Mouse (Mus musculus) MEL (cell line): ENCODE measurements around the gene Pcx. TPM values are rescaled to one million over a fixed set of nuclear protein-coding genes. Genes with fewer than 3 reads are reported as not detected.

ENCODE experiments used
- DNase-seq: peaks from one replicate; pipeline ENCODE4 v3.0.0; 2011; ENCODE audit warnings: low read depth, low spot score
- H3K27ac ChIP-seq: 2 replicates; pipeline ENCODE4 v1.5.1; 2012; ENCODE audit warnings: low read depth, mild to moderate bottlenecking, control low read depth, low read length, moderate library complexity; ENCODE audit not compliant: control insufficient read depth
- H3K27me3 ChIP-seq, 2 experiments: fragments of 150-350 bp in 1 of 2; sonication (generic) in 1 of 2; 2 replicates each; pipeline ENCODE4 v1.6.1; 2012; ENCODE audit warnings: low read length in 2 of 2, mild to moderate bottlenecking in 2 of 2, improper control_type of control experiment in 1 of 2, moderate library complexity in 1 of 2; ENCODE audit not compliant: insufficient read depth in 2 of 2, control insufficient read depth in 1 of 2
- H3K36me3 ChIP-seq, 2 experiments: 2 replicates each; pipeline ENCODE4 v1.6.1; 2012 to 2014; ENCODE audit warnings: low read length in 2 of 2, improper control_type of control experiment in 1 of 2, inconsistent platforms in 1 of 2, mild to moderate bottlenecking in 1 of 2; ENCODE audit not compliant: insufficient read depth in 2 of 2, control insufficient read depth in 1 of 2
- H3K4me1 ChIP-seq, 2 experiments: fragments of 150-350 bp in 1 of 2; sonication (generic) in 1 of 2; 2 replicates each; pipeline ENCODE4 v1.6.1; 2012; ENCODE audit warnings: low read length in 2 of 2, improper control_type of control experiment in 1 of 2, mild to moderate bottlenecking in 1 of 2; ENCODE audit not compliant: insufficient read depth in 2 of 2, control insufficient read depth in 1 of 2
- H3K4me3 ChIP-seq, 2 experiments: fragments of 150-350 bp in 1 of 2; sonication (generic) in 1 of 2; 2 replicates each; pipeline ENCODE4 v1.5.1; 2012; ENCODE audit warnings: low read depth in 2 of 2, low read length in 2 of 2, mild to moderate bottlenecking in 2 of 2, moderate library complexity in 2 of 2, control low read depth in 1 of 2, improper control_type of control experiment in 1 of 2; ENCODE audit not compliant: control insufficient read depth in 1 of 2, insufficient read depth in 1 of 2
- H3K79me2 ChIP-seq: 2 replicates; pipeline ENCODE4 v1.6.1; 2012; ENCODE audit warnings: mild to moderate bottlenecking, low read length, moderate library complexity; ENCODE audit not compliant: control insufficient read depth, poor library complexity, insufficient read depth
- H3K9ac ChIP-seq: 2 replicates; pipeline ENCODE4 v1.6.1; 2012; ENCODE audit warnings: low read depth, mild to moderate bottlenecking, control low read depth, low read length, moderate library complexity; ENCODE audit not compliant: control insufficient read depth, poor library complexity, severe bottlenecking
- H3K9me3 ChIP-seq: fragments of 150-350 bp; sonication (generic); replicated peaks from 2 replicates; pipeline ENCODE4 v1.6.1; 2012; ENCODE audit warnings: mild to moderate bottlenecking, low read length, improper control_type of control experiment, moderate library complexity; ENCODE audit not compliant: insufficient read depth
- BHLHE40 ChIP-seq: IDR thresholded peaks from 2 replicates; pipeline ENCODE4 v1.6.1; 2012; ENCODE audit warnings: low read depth, mild to moderate bottlenecking, inconsistent platforms, low read length, improper control_type of control experiment, borderline replicate concordance
- CHD1 ChIP-seq: IDR thresholded peaks from 2 replicates; pipeline ENCODE4 v1.6.1; 2012; ENCODE audit warnings: low read depth, mild to moderate bottlenecking, inconsistent platforms, low read length, improper control_type of control experiment
- CHD2 ChIP-seq: IDR thresholded peaks from 2 replicates; pipeline ENCODE4 v1.6.1; 2011; ENCODE audit warnings: low read length, improper control_type of control experiment
- CTCF ChIP-seq, 3 experiments: IDR thresholded peaks in 2 of 3; conservative IDR thresholded peaks in 1 of 3; 2 replicates each; pipeline ENCODE4 v1.5.1; 2011 to 2012; ENCODE audit warnings: low read length in 3 of 3, low read depth in 2 of 3, mild to moderate bottlenecking in 2 of 3, improper control_type of control experiment in 1 of 3, inconsistent platforms in 1 of 3, mixed read lengths in 1 of 3, moderate library complexity in 1 of 3; ENCODE audit not compliant: control insufficient read depth in 1 of 3, insufficient read depth in 1 of 3, poor library complexity in 1 of 3, severe bottlenecking in 1 of 3
- ELF1 ChIP-seq: IDR thresholded peaks from 2 replicates; pipeline ENCODE4 v1.6.1; 2014; ENCODE audit warnings: low read depth, mild to moderate bottlenecking, inconsistent platforms, low read length, improper control_type of control experiment, moderate library complexity
- EP300 ChIP-seq, 2 experiments: IDR thresholded peaks; 2 replicates each; pipeline ENCODE4 v1.6.1; 2011; ENCODE audit warnings: improper control_type of control experiment in 2 of 2, low read length in 2 of 2, low read depth in 1 of 2, mild to moderate bottlenecking in 1 of 2
- ETS1 ChIP-seq: IDR thresholded peaks from 2 replicates; pipeline ENCODE4 v1.6.1; 2012; ENCODE audit warnings: low read depth, mild to moderate bottlenecking, inconsistent platforms, low read length, improper control_type of control experiment, moderate library complexity
- GABPA ChIP-seq: IDR thresholded peaks from 2 replicates; pipeline ENCODE4 v1.6.1; 2012; ENCODE audit warnings: low read depth, mild to moderate bottlenecking, inconsistent platforms, low read length, improper control_type of control experiment, moderate library complexity
- GATA1 ChIP-seq: IDR thresholded peaks from 2 replicates; pipeline ENCODE4 v1.6.1; 2011; ENCODE audit warnings: low read depth, low read length, improper control_type of control experiment
- HCFC1 ChIP-seq: IDR thresholded peaks from 2 replicates; pipeline ENCODE4 v1.6.1; 2012; ENCODE audit warnings: low read depth, mild to moderate bottlenecking, inconsistent platforms, low read length, improper control_type of control experiment, moderate library complexity
- JUND ChIP-seq: IDR thresholded peaks from 2 replicates; pipeline ENCODE4 v1.6.1; 2011; ENCODE audit warnings: low read depth, mild to moderate bottlenecking, improper control_type of control experiment, low read length
- KAT2A ChIP-seq: conservative IDR thresholded peaks from 2 replicates; pipeline ENCODE4 v1.6.1; 2012; ENCODE audit warnings: low read depth, low read length, improper control_type of control experiment, inconsistent platforms
- MAFK ChIP-seq: IDR thresholded peaks from 2 replicates; pipeline ENCODE4 v1.6.1; 2011; ENCODE audit warnings: low read depth, mild to moderate bottlenecking, low read length, improper control_type of control experiment, borderline replicate concordance
- MAX ChIP-seq: IDR thresholded peaks from 2 replicates; pipeline ENCODE4 v1.6.1; 2011; ENCODE audit warnings: low read length, improper control_type of control experiment
- MAZ ChIP-seq: IDR thresholded peaks from 2 replicates; pipeline ENCODE4 v1.6.1; 2012; ENCODE audit warnings: low read depth, mild to moderate bottlenecking, inconsistent platforms, low read length, improper control_type of control experiment
- MEF2A ChIP-seq: IDR thresholded peaks from 2 replicates; pipeline ENCODE4 v1.6.1; 2014; ENCODE audit warnings: low read depth, mild to moderate bottlenecking, inconsistent platforms, low read length, improper control_type of control experiment; ENCODE audit not compliant: poor library complexity, insufficient replicate concordance, severe bottlenecking; ENCODE audit errors: extremely low read depth
- MYB ChIP-seq: IDR thresholded peaks from 2 replicates; pipeline ENCODE4 v1.6.1; 2011; ENCODE audit warnings: mild to moderate bottlenecking, low read depth, low read length, improper control_type of control experiment
- MYC ChIP-seq: IDR thresholded peaks from 2 replicates; pipeline ENCODE4 v1.6.1; 2011; ENCODE audit warnings: low read depth, mild to moderate bottlenecking, low read length, improper control_type of control experiment, moderate library complexity
- NELFE ChIP-seq: IDR thresholded peaks from 2 replicates; pipeline ENCODE4 v1.6.1; 2011; ENCODE audit warnings: low read depth, low read length, improper control_type of control experiment
- RAD21 ChIP-seq: IDR thresholded peaks from 2 replicates; pipeline ENCODE4 v1.6.1; 2011; ENCODE audit warnings: mild to moderate bottlenecking, low read depth, low read length, improper control_type of control experiment
- RCOR1 ChIP-seq: IDR thresholded peaks from 2 replicates; pipeline ENCODE4 v1.6.1; 2012; ENCODE audit warnings: low read depth, mild to moderate bottlenecking, inconsistent platforms, low read length, improper control_type of control experiment
- SIN3A ChIP-seq: IDR thresholded peaks from 2 replicates; pipeline ENCODE4 v1.6.1; 2012; ENCODE audit warnings: low read length, improper control_type of control experiment, inconsistent platforms
- SMC3 ChIP-seq: IDR thresholded peaks from 2 replicates; pipeline ENCODE4 v1.6.1; 2011; ENCODE audit warnings: low read depth, low read length, improper control_type of control experiment
- TBP ChIP-seq: IDR thresholded peaks from 2 replicates; pipeline ENCODE4 v1.8.0; 2011; ENCODE audit warnings: low read depth, low read length, improper control_type of control experiment
- TCF12 ChIP-seq: IDR thresholded peaks from 2 replicates; pipeline ENCODE4 v1.6.1; 2014; ENCODE audit warnings: low read depth, mild to moderate bottlenecking, inconsistent platforms, low read length, improper control_type of control experiment, moderate library complexity
- USF2 ChIP-seq, 2 experiments: IDR thresholded peaks; 2 replicates each; pipeline ENCODE4 v1.6.1; 2011 to 2012; ENCODE audit warnings: improper control_type of control experiment in 2 of 2, low read length in 2 of 2, borderline replicate concordance in 1 of 2, inconsistent platforms in 1 of 2, low read depth in 1 of 2, mild to moderate bottlenecking in 1 of 2; ENCODE audit not compliant: insufficient read depth in 1 of 2
- ZC3H11A ChIP-seq: IDR thresholded peaks from 2 replicates; pipeline ENCODE4 v1.6.1; 2012; ENCODE audit warnings: low read depth, mild to moderate bottlenecking, inconsistent platforms, low read length, improper control_type of control experiment
- ZKSCAN1 ChIP-seq: IDR thresholded peaks from 2 replicates; pipeline ENCODE4 v1.6.1; 2012; ENCODE audit warnings: low read depth, mild to moderate bottlenecking, inconsistent platforms, low read length, improper control_type of control experiment, moderate library complexity
- ZMIZ1 ChIP-seq: IDR thresholded peaks from 2 replicates; pipeline ENCODE4 v1.6.1; 2012; ENCODE audit warnings: low read depth, mild to moderate bottlenecking, inconsistent platforms, low read length, improper control_type of control experiment, moderate library complexity
- ZNF384 ChIP-seq: IDR thresholded peaks from 2 replicates; pipeline ENCODE4 v1.6.1; 2012; ENCODE audit warnings: low read depth, mild to moderate bottlenecking, inconsistent platforms, low read length, improper control_type of control experiment
- polyA plus RNA-seq, 2 experiments: library from polyadenylated mRNA; stranded (reverse) in 1 of 2; unstranded in 1 of 2; fragments of >175 nt in 1 of 2; fragments of >200 nt in 1 of 2; gene quantifications; 2 replicates each; pipeline versions ENCODE4 v1.2.1 to v1.2.4; 2012; ENCODE audit warnings: low replicate concordance in 2 of 2, low read depth in 1 of 2; ENCODE audit not compliant: insufficient read length in 2 of 2, insufficient read depth in 1 of 2, missing spikeins in 1 of 2
- total RNA-seq: library from RNA; depleted of rRNA; stranded (reverse); fragments of 300-350 nt; gene quantifications from 2 replicates; pipeline ENCODE4 v1.2.3, GENCODE M21; 2012

Gene Pcx
- total and polyA plus RNA-seq, 3 experiments: 7.2 to 7.9 TPM; not detected in 1

- Histone ChIP-seq H3K4me1 (peaks cover 0 to 18% of the 10 kb centered on the region in 2 experiments; a peak in 2 of 4 replicates), H3K9me3 (no peaks in the 10 kb centered on the region), H3K36me3 (peaks cover 0 to 2% of the 10 kb centered on the region in 2 experiments; a peak in 2 of 4 replicates), H3K79me2 (no peaks in the 10 kb centered on the region), H3K27me3 (no peaks in the 10 kb centered on the region), H3K27ac (no peak overlapping the region), H3K4me3 (no peak overlapping the region), H3K9ac (no peak overlapping the region)
- TF ChIP-seq MEF2A (no peak), GABPA (no peak), JUND (no peak), GATA1 (peak; percentile 38; the same call in 1 of the 2 replicates), ZC3H11A (no peak), MAFK (no peak), ELF1 (0 out of 2 replicates have a peak, but pooled peaks have one; percentile 42), ZKSCAN1 (no peak), ZNF384 (peak; percentile 41; the same call in 1 of the 2 replicates), EP300 (IDR thresholded peaks at IDR 0.05; ENCODE audit: low read depth in 1 of 2, low read length in 2 of 2) (no peak), SIN3A (0 out of 2 replicates have a peak, but pooled peaks have one; percentile 9), ZMIZ1 (no peak), RCOR1 (no peak), CTCF (IDR thresholded peaks at IDR 0.05 in 2 of 3, conservative IDR thresholded peaks at IDR 0.05 in 1 of 3; ENCODE audit: control insufficient read depth in 1 of 3, insufficient read depth in 1 of 3, low read depth in 2 of 3, low read length in 3 of 3, poor library complexity in 1 of 3, severe bottlenecking in 1 of 3) (peak; percentile 71 to 80 (median 74)), SMC3 (peak; percentile 61), ETS1 (no peak), HCFC1 (no peak), MYC (no peak), MAZ (no peak), BHLHE40 (no peak), TCF12 (no peak), NELFE (no peak), CHD2 (no peak), CHD1 (no peak), TBP (no peak), USF2 (IDR thresholded peaks at IDR 0.05; ENCODE audit: borderline replicate concordance in 1 of 2, insufficient read depth in 1 of 2, low read depth in 1 of 2, low read length in 2 of 2) (no peak), MYB (no peak), RAD21 (peak; percentile 50), KAT2A (no peak), MAX (no peak)
- peak; percentile 76 for DNase-seq
Observed at GRCm38 (mm10) chr19:4468363-4468762, 41.9 kb upstream of the Pcx start.
